Mouse (Mus musculus): ENCODE data around the gene Eno3. TPM values are rescaled to one million over a fixed set of nuclear protein-coding genes. Genes with fewer than 3 reads are reported as not detected.

Eno3 gene
- polyA plus RNA-seq (2014; fragmentation: Illumina TruSeq; extraction: RNeasy Lipid Tissue Mini Kit (QIAGEN cat#74804)) = not detected

GRCm38 (mm10) chr11:70656964-70657363 lies at the start of gene Eno3:
TSS of gene Eno3 (plus strand) at chr11:70657202.

GRCm38 (mm10) chr11:70615516-70616093 lies 41.4 kb upstream of the Eno3 start, which contains the start of gene 4930544D05Rik:
TSS of gene 4930544D05Rik (plus strand) at chr11:70615848.

GRCm38 (mm10) chr11:70619101-70619500 lies 37.9 kb upstream of the Eno3 start, which contains the start of gene Chrne:
TSS of gene Chrne (minus strand) at chr11:70619216.

GRCm38 (mm10) chr11:70638714-70639278 lies 18.2 kb upstream of the Eno3 start, which contains the start of gene Gp1ba:
TSS of gene Gp1ba (plus strand) at chr11:70639122.

GRCm38 (mm10) chr11:70646691-70647650 lies 10.0 kb upstream of the Eno3 start, which contains the start of the genes Rnf167 and Slc25a11:
TSS of gene Rnf167 (plus strand) at chr11:70647235.
TSS of gene Slc25a11 (minus strand) at chr11:70647479.

GRCm38 (mm10) chr11:70654198-70654922 lies 2.6 kb upstream of the Eno3 start, which contains the start of gene Pfn1:
TSS of gene Pfn1 (minus strand) at chr11:70654644.

GRCm38 (mm10) chr11:70668771-70669505 lies 11.9 kb downstream of the Eno3 start, which contains the start of gene Spag7:
TSS of gene Spag7 (minus strand) at chr11:70669416.

GRCm38 (mm10) chr11:70687601-70688199 lies 30.7 kb downstream of the Eno3 start, which contains the start of gene Camta2:
TSS of gene Camta2 (minus strand) at chr11:70688105.

GRCm38 (mm10) chr11:70699722-70700556 lies 42.9 kb downstream of the Eno3 start, which contains the start of the genes Inca1 and Kif1c:
TSS of gene Inca1 (minus strand) at chr11:70700155.
TSS of gene Kif1c (plus strand) at chr11:70700548.

Other genes starting within 250 kb of the Eno3 start
- gene Pelp1, start 247.2 kb upstream of the Eno3 start, polyA plus RNA-seq (2014; fragmentation: Illumina TruSeq; extraction: RNeasy Lipid Tissue Mini Kit (QIAGEN cat#74804)) = 21.0 TPM
- 0.91 TPM for gene Arrb2, start 224.6 kb upstream of the Eno3 start, polyA plus RNA-seq (2014; fragmentation: Illumina TruSeq; extraction: RNeasy Lipid Tissue Mini Kit (QIAGEN cat#74804))
- gene Med11, start 205.3 kb upstream of the Eno3 start, polyA plus RNA-seq (2014; fragmentation: Illumina TruSeq; extraction: RNeasy Lipid Tissue Mini Kit (QIAGEN cat#74804)) = 7.2 TPM
- 0.31 TPM for gene Zmynd15, start 197.8 kb upstream of the Eno3 start, polyA plus RNA-seq (2014; fragmentation: Illumina TruSeq; extraction: RNeasy Lipid Tissue Mini Kit (QIAGEN cat#74804))
- 14.6 TPM for gene Cxcl16, start 197.2 kb upstream of the Eno3 start, polyA plus RNA-seq (2014; fragmentation: Illumina TruSeq; extraction: RNeasy Lipid Tissue Mini Kit (QIAGEN cat#74804))
- gene Tm4sf5, start 152.0 kb upstream of the Eno3 start, polyA plus RNA-seq (2014; fragmentation: Illumina TruSeq; extraction: RNeasy Lipid Tissue Mini Kit (QIAGEN cat#74804)) = 2.7 TPM
- not detected for gene Vmo1, start 142.6 kb upstream of the Eno3 start, polyA plus RNA-seq (2014; fragmentation: Illumina TruSeq; extraction: RNeasy Lipid Tissue Mini Kit (QIAGEN cat#74804))
- not detected for gene Gltpd2, start 138.0 kb upstream of the Eno3 start, polyA plus RNA-seq (2014; fragmentation: Illumina TruSeq; extraction: RNeasy Lipid Tissue Mini Kit (QIAGEN cat#74804))
- gene Psmb6, start 131.8 kb upstream of the Eno3 start, polyA plus RNA-seq (2014; fragmentation: Illumina TruSeq; extraction: RNeasy Lipid Tissue Mini Kit (QIAGEN cat#74804)) = 22.0 TPM
- gene Gm40193, start 124.3 kb upstream of the Eno3 start, polyA plus RNA-seq (2014; fragmentation: Illumina TruSeq; extraction: RNeasy Lipid Tissue Mini Kit (QIAGEN cat#74804)) = not detected
- gene Pld2, start 117.1 kb upstream of the Eno3 start, polyA plus RNA-seq (2014; fragmentation: Illumina TruSeq; extraction: RNeasy Lipid Tissue Mini Kit (QIAGEN cat#74804)) = 1.7 TPM
- 1.8 TPM for gene Mink1, start 94.3 kb upstream of the Eno3 start, polyA plus RNA-seq (2014; fragmentation: Illumina TruSeq; extraction: RNeasy Lipid Tissue Mini Kit (QIAGEN cat#74804))
- gene 4930544D05Rik, start 41.4 kb upstream of the Eno3 start, polyA plus RNA-seq (2014; fragmentation: Illumina TruSeq; extraction: RNeasy Lipid Tissue Mini Kit (QIAGEN cat#74804)) = not detected
- not detected for gene Chrne, start 38.0 kb upstream of the Eno3 start, polyA plus RNA-seq (2014; fragmentation: Illumina TruSeq; extraction: RNeasy Lipid Tissue Mini Kit (QIAGEN cat#74804))
- gene Gp1ba, start 18.1 kb upstream of the Eno3 start, polyA plus RNA-seq (2014; fragmentation: Illumina TruSeq; extraction: RNeasy Lipid Tissue Mini Kit (QIAGEN cat#74804)) = not detected
- gene Rnf167, start 10.0 kb upstream of the Eno3 start, polyA plus RNA-seq (2014; fragmentation: Illumina TruSeq; extraction: RNeasy Lipid Tissue Mini Kit (QIAGEN cat#74804)) = 35.7 TPM
- gene Slc25a11, start 9.7 kb upstream of the Eno3 start, polyA plus RNA-seq (2014; fragmentation: Illumina TruSeq; extraction: RNeasy Lipid Tissue Mini Kit (QIAGEN cat#74804)) = 18.4 TPM
- 72.0 TPM for gene Pfn1, start 2.6 kb upstream of the Eno3 start, polyA plus RNA-seq (2014; fragmentation: Illumina TruSeq; extraction: RNeasy Lipid Tissue Mini Kit (QIAGEN cat#74804))
- 26.6 TPM for gene Spag7, start 12.2 kb downstream of the Eno3 start, polyA plus RNA-seq (2014; fragmentation: Illumina TruSeq; extraction: RNeasy Lipid Tissue Mini Kit (QIAGEN cat#74804))
- gene Camta2, start 30.9 kb downstream of the Eno3 start, polyA plus RNA-seq (2014; fragmentation: Illumina TruSeq; extraction: RNeasy Lipid Tissue Mini Kit (QIAGEN cat#74804)) = 0.48 TPM
- 0.46 TPM for gene Inca1, start 43.0 kb downstream of the Eno3 start, polyA plus RNA-seq (2014; fragmentation: Illumina TruSeq; extraction: RNeasy Lipid Tissue Mini Kit (QIAGEN cat#74804))
- 10.3 TPM for gene Kif1c, start 43.3 kb downstream of the Eno3 start, polyA plus RNA-seq (2014; fragmentation: Illumina TruSeq; extraction: RNeasy Lipid Tissue Mini Kit (QIAGEN cat#74804))
- gene Zfp3, start 107.0 kb downstream of the Eno3 start, polyA plus RNA-seq (2014; fragmentation: Illumina TruSeq; extraction: RNeasy Lipid Tissue Mini Kit (QIAGEN cat#74804)) = 4.5 TPM
- not detected for gene Scimp, start 155.4 kb downstream of the Eno3 start, polyA plus RNA-seq (2014; fragmentation: Illumina TruSeq; extraction: RNeasy Lipid Tissue Mini Kit (QIAGEN cat#74804))
- 120 TPM for gene Rabep1, start 187.6 kb downstream of the Eno3 start, polyA plus RNA-seq (2014; fragmentation: Illumina TruSeq; extraction: RNeasy Lipid Tissue Mini Kit (QIAGEN cat#74804))

All from ovary, adult 10 weeks (tissue).